Mouse (Mus musculus) CH12.LX (cell line): ENCODE results near the gene Tmco1. TPM values are rescaled to one million over a fixed set of nuclear protein-coding genes. Genes with fewer than 3 reads are reported as not detected.

ENCODE experiments used
- DNase-seq: peaks from one replicate; pipeline ENCODE4 v3.0.0-alpha.2; 2013; ENCODE audit errors: extremely low read depth
- H3K27ac ChIP-seq: 2 replicates; pipeline ENCODE4 v1.5.1; 2012; ENCODE audit warnings: low read depth, mild to moderate bottlenecking, control low read depth, moderate library complexity; ENCODE audit not compliant: insufficient read depth
- H3K27me3 ChIP-seq: replicated peaks from 2 replicates; pipeline ENCODE3; 2012; ENCODE audit warnings: inconsistent platforms
- H3K36me3 ChIP-seq, 2 experiments: replicated peaks in 1 of 2; 2 replicates each; pipeline versions ENCODE3 to v1.6.1; 2012; ENCODE audit warnings: inconsistent platforms in 1 of 2, low read length in 1 of 2, mild to moderate bottlenecking in 1 of 2, mixed read lengths in 1 of 2, moderate library complexity in 1 of 2; ENCODE audit not compliant: control insufficient read depth in 1 of 2, insufficient read depth in 1 of 2
- H3K4me1 ChIP-seq, 2 experiments: 2 replicates each; pipeline ENCODE4 v1.6.1; 2012; ENCODE audit warnings: inconsistent platforms in 1 of 2, moderate library complexity in 1 of 2; ENCODE audit not compliant: insufficient read depth in 2 of 2, control insufficient read depth in 1 of 2
- H3K4me2 ChIP-seq: 2 replicates; pipeline ENCODE4 v1.6.1; 2012; ENCODE audit warnings: low read depth, mild to moderate bottlenecking, control low read depth; ENCODE audit not compliant: poor library complexity, insufficient read depth, severe bottlenecking
- H3K4me3 ChIP-seq, 3 experiments: fragments of 150-350 bp in 1 of 3; sonication (generic) in 1 of 3; replicated peaks in 1 of 3; 2 replicates each; pipeline versions ENCODE3 to v1.5.1; 2011 to 2012; ENCODE audit warnings: low read depth in 2 of 3, low read length in 2 of 3, mild to moderate bottlenecking in 2 of 3, moderate library complexity in 2 of 3, control low read depth in 1 of 3, improper control_type of control experiment in 1 of 3, inconsistent platforms in 1 of 3, mixed read lengths in 1 of 3; ENCODE audit not compliant: poor library complexity in 1 of 3
- H3K79me2 ChIP-seq: replicated peaks from 2 replicates; pipeline ENCODE4 v1.6.1; 2012; ENCODE audit warnings: mild to moderate bottlenecking, moderate library complexity; ENCODE audit not compliant: control insufficient read depth, poor library complexity, insufficient read depth, severe bottlenecking; ENCODE audit errors: extremely low read depth
- H3K9ac ChIP-seq: 2 replicates; pipeline ENCODE4 v1.6.1; 2012; ENCODE audit warnings: low read depth, mild to moderate bottlenecking, control low read depth, moderate library complexity; ENCODE audit not compliant: insufficient read depth
- H3K9me3 ChIP-seq: replicated peaks from 2 replicates; pipeline ENCODE3; 2012; ENCODE audit warnings: low read length, inconsistent platforms, mixed read lengths
- BHLHE40 ChIP-seq: IDR thresholded peaks from 2 replicates; pipeline ENCODE4 v1.6.1; 2011; ENCODE audit warnings: mild to moderate bottlenecking, low read depth, low read length, improper control_type of control experiment
- CHD1 ChIP-seq: IDR thresholded peaks from 2 replicates; pipeline ENCODE4 v1.6.1; 2012; ENCODE audit warnings: low read depth, low read length, improper control_type of control experiment, inconsistent platforms
- CHD2 ChIP-seq: IDR thresholded peaks from 2 replicates; pipeline ENCODE4 v1.6.1; 2011; ENCODE audit warnings: low read length, improper control_type of control experiment
- E2F4 ChIP-seq: IDR thresholded peaks from 2 replicates; pipeline ENCODE4 v1.6.1; 2011; ENCODE audit warnings: low read depth, low read length, improper control_type of control experiment; ENCODE audit not compliant: insufficient replicate concordance
- MAZ ChIP-seq: IDR thresholded peaks from 2 replicates; pipeline ENCODE4 v1.6.1; 2012; ENCODE audit warnings: low read depth, mild to moderate bottlenecking, inconsistent platforms, low read length, improper control_type of control experiment, moderate library complexity
- POLR2AphosphoS2 ChIP-seq: IDR thresholded peaks from 2 replicates; pipeline ENCODE4 v1.6.1; 2011; ENCODE audit warnings: low read depth, low read length, improper control_type of control experiment
- USF1 ChIP-seq: IDR thresholded peaks from 2 replicates; pipeline ENCODE4 v1.6.1; 2014; ENCODE audit warnings: low read depth, mild to moderate bottlenecking, inconsistent platforms, low read length, improper control_type of control experiment
- USF2 ChIP-seq: conservative IDR thresholded peaks from 2 replicates; pipeline ENCODE4 v1.6.1; 2011; ENCODE audit warnings: low read depth, low read length, improper control_type of control experiment
- ZMIZ1 ChIP-seq: IDR thresholded peaks from 2 replicates; pipeline ENCODE4 v1.6.1; 2012; ENCODE audit warnings: low read depth, mild to moderate bottlenecking, inconsistent platforms, low read length, improper control_type of control experiment
- dilution Hi-C: fragments of 300-500 bp; cut with MboI; formaldehyde crosslinking; loops from 2 replicates; pipeline ENCODE4 v1.14.3; 2020; ENCODE audit warnings: low sequenced_read_pairs; ENCODE audit not compliant: extremely low pct_unique_long_range_greater_than_20kb, extremely low pct_ligation_motif_present
- in situ Hi-C: fragments of 300-500 bp; cut with MboI; formaldehyde crosslinking; loops from 3 replicates; pipeline ENCODE4 v1.14.3; 2019; ENCODE audit warnings: low sequenced_read_pairs, low pct_ligation_motif_present, low pct_unique_long_range_greater_than_20kb, mixed read lengths
- polyA plus RNA-seq: library from polyadenylated mRNA; unstranded; fragments of >175 nt; gene quantifications from 2 replicates; pipeline ENCODE4 v1.2.1, GENCODE M21; 2012; ENCODE audit warnings: low read depth; ENCODE audit not compliant: insufficient read length
- total RNA-seq, 2 experiments: library from RNA; depleted of rRNA; stranded (reverse); fragments of 300-350 nt in 1 of 2; fragments of >200 nt in 1 of 2; gene quantifications; 2 replicates each; pipeline ENCODE4 v1.2.3; 2012 to 2014

Gene Tmco1
- total and polyA plus RNA-seq, 3 experiments, result 80.6 to 153 (median 127) TPM

- TF ChIP-seq ZMIZ1, result no peak; the same call in 1 of the 2 replicates
- no peak for TF ChIP-seq MAZ
- no peak for TF ChIP-seq CHD2
- no peak for TF ChIP-seq E2F4
- TF ChIP-seq CHD1, result no peak
These were observed 38.8 kb upstream of the Tmco1 start (continued) for GRCm38 (mm10) chr1:167269350-167269811.

GRCm38 (mm10) chr1:167269856-167270270, 38.3 kb upstream of the Tmco1 start:
- no peak overlapping the region for H3K4me3 ChIP-seq
- in situ Hi-C loops, result loop anchor here (10.0 kb wide), 1 partner anchor 45 kb away; no protein-coding TSS in a partner anchor
- H3K79me2 ChIP-seq, result peaks cover 96% of the 10 kb centered on the region
- H3K27me3 ChIP-seq, result no peaks in the 10 kb centered on the region
- H3K9me3 ChIP-seq, result no peaks in the 10 kb centered on the region
- dilution Hi-C loops, result no loop called here
- H3K4me2 ChIP-seq, result peak overlapping the region; percentile 83
- peak; percentile 27 for DNase-seq
- H3K27ac ChIP-seq, result peak overlapping the region; percentile 45
- TF ChIP-seq POLR2AphosphoS2, result no peak
- H3K4me1 ChIP-seq, result peaks cover 48 to 87% of the 10 kb centered on the region in 2 experiments
- no peak overlapping the region for H3K9ac ChIP-seq
- peaks cover 11 to 66% of the 10 kb centered on the region in 2 experiments for H3K36me3 ChIP-seq

GRCm38 (mm10) chr1:167270342-167271111, 37.7 kb upstream of the Tmco1 start:
- dilution Hi-C loops, result no loop called here
- peaks cover 51 to 87% of the 10 kb centered on the region in 2 experiments for H3K4me1 ChIP-seq
- in situ Hi-C loops, result loop anchor here (10.0 kb wide), 1 partner anchor 46 kb away; no protein-coding TSS in a partner anchor
- no peak overlapping the region for H3K4me2 ChIP-seq
- H3K36me3 ChIP-seq, result peaks cover 6 to 63% of the 10 kb centered on the region in 2 experiments
- DNase-seq, result no peak
- no peak overlapping the region; the same call in 1 of the 2 replicates for H3K27ac ChIP-seq
- no peaks in the 10 kb centered on the region for H3K9me3 ChIP-seq
- H3K27me3 ChIP-seq, result no peaks in the 10 kb centered on the region
- TF ChIP-seq MAZ (no peak), BHLHE40 (peak; percentile 35; the same call in 1 of the 2 replicates), USF2 (0 out of 2 replicates have a peak, but pooled peaks have one; percentile 8), USF1 (peak; percentile 41)
- TF ChIP-seq, all 38 proteins: peak for 3
- Histone ChIP-seq H3K79me2 (peaks cover 96% of the 10 kb centered on the region), H3K4me3 (no peak overlapping the region), H3K9ac (no peak overlapping the region)
